Mouse (Mus musculus): ENCODE results near the gene Mycbpap.

GRCm38 (mm10) chr11:94500362-94500761 lies 21.2 kb downstream of the Mycbpap start:
- TF ChIP-seq TCF12 (IDR thresholded peaks at IDR 0.05; ENCODE audit: low read depth, low read length), result no peak
- no peak for TF ChIP-seq EP300 (IDR thresholded peaks at IDR 0.05; ENCODE audit: low read depth in 1 of 2, low read length in 2 of 2)
- TF ChIP-seq CTCF (IDR thresholded peaks at IDR 0.05 in 2 of 3, conservative IDR thresholded peaks at IDR 0.05 in 1 of 3; ENCODE audit: control insufficient read depth in 1 of 3, insufficient read depth in 1 of 3, low read depth in 2 of 3, low read length in 3 of 3, poor library complexity in 1 of 3, severe bottlenecking in 1 of 3), result no peak
- TF ChIP-seq MAFK (IDR thresholded peaks at IDR 0.05; ENCODE audit: borderline replicate concordance, low read depth, low read length), result no peak
- no peak for TF ChIP-seq ZNF384 (IDR thresholded peaks at IDR 0.05; ENCODE audit: low read depth, low read length)
- no peak for TF ChIP-seq POLR2A (IDR thresholded peaks at IDR 0.05; ENCODE audit: control insufficient read depth in 1 of 2, insufficient read depth in 1 of 2, low read depth in 1 of 2, low read length in 2 of 2, poor library complexity in 1 of 2)
- no peak for TF ChIP-seq MYB (IDR thresholded peaks at IDR 0.05; ENCODE audit: low read depth, low read length)
- no peak for TF ChIP-seq GATA1 (IDR thresholded peaks at IDR 0.05; ENCODE audit: low read depth, low read length)
- TF ChIP-seq MAZ (IDR thresholded peaks at IDR 0.05; ENCODE audit: low read depth, low read length), result no peak
- TF ChIP-seq UBTF (IDR thresholded peaks at IDR 0.05; ENCODE audit: borderline replicate concordance, insufficient read depth, low read depth, low read length), result no peak
